Mouse (Mus musculus): ENCODE data around the gene 4930452B06Rik. TPM values are rescaled to one million over a fixed set of nuclear protein-coding genes. Genes with fewer than 3 reads are reported as not detected.
A peak's percentile ranks its signal among the peaks of the same experiment; 100 is the strongest.

4930452B06Rik gene
- polyA plus RNA-seq, 1 experiment, result 4.5 TPM

GRCm38 (mm10) chr14:8460226-8461129, 205.6 kb downstream of the 4930452B06Rik start:
- peak; percentile 41 to 83 for DNase-seq (ENCODE audit: extremely low spot score in 1 of 2, low spot score in 1 of 2)

DNA sequence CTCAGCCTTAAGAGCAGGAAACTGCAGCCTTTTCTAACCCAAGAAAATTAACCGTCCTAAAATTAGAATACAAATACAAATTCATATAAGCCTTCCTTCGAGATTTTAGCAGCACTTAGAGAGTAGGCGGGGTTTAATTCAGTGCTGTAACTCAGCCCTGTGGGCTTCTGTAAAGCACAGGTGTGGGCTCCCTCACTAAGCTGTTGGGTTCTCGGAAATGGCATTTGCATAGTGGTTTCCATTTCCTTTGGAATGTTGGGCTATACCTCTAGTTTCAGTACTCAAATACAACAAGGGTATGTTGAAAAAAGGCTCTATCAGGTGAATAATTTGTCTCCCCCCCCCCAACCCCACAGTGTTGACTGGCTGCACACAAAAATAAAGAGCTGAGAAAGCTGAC, 206.3 kb downstream of the 4930452B06Rik start:
- peak in 1 of 2 experiments; percentile 16 for DNase-seq (ENCODE audit: extremely low spot score in 1 of 2, low spot score in 1 of 2)

GRCm38 (mm10) chr14:8451117-8451516, 214.9 kb downstream of the 4930452B06Rik start:
- no peak for DNase-seq (ENCODE audit: extremely low spot score in 1 of 2, low spot score in 1 of 2)

DNA sequence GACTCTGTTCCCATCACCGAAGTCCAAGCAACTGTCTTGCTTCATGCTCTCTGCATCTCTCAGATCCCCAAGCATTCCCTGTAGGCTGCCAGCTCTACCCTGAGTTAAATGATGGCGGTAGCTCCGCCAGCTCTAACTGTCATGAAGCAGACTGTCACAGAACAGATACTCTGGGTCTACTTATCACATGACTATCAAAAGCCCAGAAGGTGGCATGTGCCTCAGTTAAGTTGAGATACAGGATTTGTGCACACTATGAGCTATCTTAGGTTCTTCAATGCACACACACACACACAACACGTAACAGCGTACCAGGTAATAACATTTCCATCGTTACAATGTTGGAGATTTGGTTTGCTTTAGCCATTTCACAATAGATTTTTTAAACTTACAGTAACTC, 215.7 kb downstream of the 4930452B06Rik start:
- DNase-seq (ENCODE audit: extremely low spot score in 1 of 2, low spot score in 1 of 2), result no peak

DNA sequence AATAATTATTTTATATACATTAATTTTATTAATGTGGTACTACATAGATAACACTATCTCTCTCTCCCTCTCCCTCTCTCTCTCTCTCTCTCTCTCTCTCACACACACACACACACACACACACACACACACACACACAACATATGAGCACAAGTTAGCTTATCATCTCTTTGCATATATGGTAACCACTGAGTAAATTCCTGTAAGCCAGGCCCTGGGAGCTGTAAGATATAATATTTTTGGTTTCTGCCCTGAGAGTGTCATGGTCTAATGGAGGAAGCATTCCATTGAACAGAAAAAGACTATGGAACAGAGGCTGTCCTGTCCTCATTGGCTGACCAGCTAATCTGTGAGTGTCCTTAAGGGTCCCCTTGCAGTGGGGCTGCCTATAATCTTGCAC, 216.7 kb downstream of the 4930452B06Rik start:
- no peak for DNase-seq (ENCODE audit: extremely low spot score in 1 of 2, low spot score in 1 of 2)

DNA sequence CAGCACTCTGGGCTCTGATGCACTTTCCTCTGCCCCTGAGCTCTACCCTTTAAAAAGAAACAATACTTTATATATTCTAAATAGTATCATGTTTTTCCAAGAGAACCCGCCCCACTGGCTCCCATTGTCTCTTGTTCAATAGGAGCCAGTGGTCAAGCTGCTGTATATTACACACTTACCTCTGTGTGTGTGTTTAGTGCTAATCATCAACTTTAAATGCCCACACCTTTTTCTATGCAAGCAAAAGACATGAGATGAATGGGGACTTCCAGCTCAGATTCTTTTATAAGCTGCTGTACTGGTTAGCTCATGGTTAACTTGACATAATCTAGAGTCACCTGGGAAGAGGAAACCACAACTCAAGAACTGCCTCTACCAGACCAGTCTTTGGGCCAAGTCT, 218.7 kb downstream of the 4930452B06Rik start:
- DNase-seq (ENCODE audit: extremely low spot score in 1 of 2, low spot score in 1 of 2), result no peak

GRCm38 (mm10) chr14:8444363-8444762, 221.7 kb downstream of the 4930452B06Rik start:
- DNase-seq (ENCODE audit: extremely low spot score in 1 of 2, low spot score in 1 of 2), result no peak

DNA sequence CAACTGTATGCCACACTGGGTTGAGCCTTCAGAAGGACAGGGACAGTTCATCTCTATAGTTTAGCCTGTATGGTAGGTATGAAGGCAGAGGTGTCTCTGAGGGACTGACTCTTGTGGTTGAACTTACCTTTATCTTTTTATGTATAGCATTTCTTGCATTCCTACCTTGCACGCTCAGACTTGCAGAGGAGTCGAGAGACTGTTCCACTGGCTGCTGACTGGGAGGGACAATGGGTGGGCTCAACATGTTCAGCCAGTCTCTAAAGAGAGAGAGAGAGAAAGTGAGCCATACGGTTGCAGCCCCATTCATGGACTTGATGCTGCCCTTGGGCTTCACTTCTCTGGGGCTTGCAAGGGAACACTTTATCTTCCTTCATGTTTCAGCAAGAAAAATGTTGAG, 223.3 kb downstream of the 4930452B06Rik start:
- DNase-seq (ENCODE audit: extremely low spot score in 1 of 2, low spot score in 1 of 2), result no peak

DNA sequence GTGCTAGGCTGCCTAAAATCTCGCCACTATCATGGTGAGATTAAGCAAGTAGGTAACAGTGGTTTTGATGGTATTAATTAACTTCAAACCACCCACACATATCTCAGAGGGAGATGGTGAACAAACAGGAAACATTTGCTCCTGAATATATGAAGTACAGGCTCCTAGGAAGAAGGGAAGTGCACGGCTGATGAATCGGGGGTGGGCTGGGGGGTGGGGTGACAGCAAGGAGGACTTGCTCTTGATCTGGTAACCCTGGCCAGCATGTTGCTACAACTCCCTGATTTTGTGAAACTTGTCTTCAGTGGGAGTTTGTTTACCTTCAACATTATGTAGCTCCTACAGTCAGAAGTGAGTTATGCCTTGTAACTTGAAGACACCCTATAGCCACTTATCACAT, 224.4 kb downstream of the 4930452B06Rik start:
- no peak for DNase-seq (ENCODE audit: extremely low spot score in 1 of 2, low spot score in 1 of 2)

- DNase-seq (ENCODE audit: extremely low spot score in 1 of 2, low spot score in 1 of 2), result no peak
Measured at GRCm38 (mm10) chr14:8430611-8431230, 235.3 kb downstream of the 4930452B06Rik start.

- DNase-seq (ENCODE audit: extremely low spot score in 1 of 2, low spot score in 1 of 2), result no peak
Measured at GRCm38 (mm10) chr14:8429767-8430166, 236.3 kb downstream of the 4930452B06Rik start.

DNA sequence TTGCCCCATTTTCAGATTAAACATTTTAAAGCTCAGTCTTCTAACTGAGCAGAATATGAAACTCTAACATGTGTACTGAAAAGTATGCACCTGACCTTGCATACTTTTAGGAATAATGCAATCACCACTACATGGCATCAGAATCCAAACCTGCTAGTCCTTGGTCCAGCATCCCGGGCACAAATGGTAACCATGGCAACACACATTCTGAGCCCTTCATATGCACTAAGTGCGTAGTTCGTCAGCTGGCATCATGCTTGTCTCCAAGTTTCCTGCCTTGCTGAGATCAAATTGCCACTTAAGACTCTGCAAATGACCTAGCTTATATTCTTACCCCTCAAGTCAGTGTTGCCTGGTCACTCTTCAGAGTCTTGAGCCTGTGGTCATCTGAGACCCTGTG, 243.2 kb downstream of the 4930452B06Rik start:
- no peak for DNase-seq (ENCODE audit: extremely low spot score in 1 of 2, low spot score in 1 of 2)

- DNase-seq (ENCODE audit: extremely low spot score in 1 of 2, low spot score in 1 of 2), result no peak
Measured at GRCm38 (mm10) chr14:8421199-8421787, 244.7 kb downstream of the 4930452B06Rik start.

DNA sequence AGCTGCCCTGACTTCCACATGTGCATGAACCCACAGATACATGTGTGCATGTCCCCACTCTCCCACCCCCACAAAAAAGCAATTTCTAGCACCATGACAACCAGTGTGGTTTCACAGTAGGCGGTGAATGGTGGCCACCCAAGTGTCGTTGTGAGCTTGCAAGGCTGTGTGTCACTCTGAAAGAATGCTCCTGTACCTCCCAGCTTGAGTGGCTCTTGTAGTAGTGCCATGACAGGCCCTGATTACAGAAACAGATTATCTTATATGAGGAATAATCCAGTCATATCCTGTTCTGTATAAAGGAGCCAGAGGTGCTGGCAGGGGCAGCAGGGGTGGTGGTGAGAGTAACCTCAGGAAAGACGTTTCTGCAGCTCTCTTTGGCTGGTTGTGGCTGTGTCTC, 247.4 kb downstream of the 4930452B06Rik start:
- DNase-seq (ENCODE audit: extremely low spot score in 1 of 2, low spot score in 1 of 2), result no peak

GRCm38 (mm10) chr14:8405946-8406345, 260.1 kb downstream of the 4930452B06Rik start:
- DNase-seq (ENCODE audit: extremely low spot score in 1 of 2, low spot score in 1 of 2), result no peak

DNA sequence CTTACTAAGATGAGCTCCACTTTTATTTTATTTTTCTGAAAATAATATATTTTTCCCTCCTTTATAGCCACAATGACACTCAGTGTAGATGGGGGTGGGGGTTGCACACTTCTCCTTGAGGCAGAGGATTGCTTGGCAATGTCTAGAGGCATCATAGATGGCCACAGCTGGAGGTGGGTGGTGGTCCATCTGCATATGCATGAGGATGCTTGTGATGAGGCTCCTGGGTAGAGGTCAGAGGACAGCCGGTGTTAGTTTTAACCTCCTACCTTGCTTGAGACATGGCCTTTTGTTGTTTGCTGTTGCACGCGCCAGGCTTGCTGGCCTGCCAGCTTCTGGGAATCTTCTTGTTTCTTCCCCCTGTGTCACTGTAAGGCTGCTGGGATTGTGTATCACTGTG, 262.7 kb downstream of the 4930452B06Rik start:
- no peak for DNase-seq (ENCODE audit: extremely low spot score in 1 of 2, low spot score in 1 of 2)

GRCm38 (mm10) chr14:8398507-8398906, 267.5 kb downstream of the 4930452B06Rik start:
- no peak for DNase-seq (ENCODE audit: extremely low spot score in 1 of 2, low spot score in 1 of 2)

DNA sequence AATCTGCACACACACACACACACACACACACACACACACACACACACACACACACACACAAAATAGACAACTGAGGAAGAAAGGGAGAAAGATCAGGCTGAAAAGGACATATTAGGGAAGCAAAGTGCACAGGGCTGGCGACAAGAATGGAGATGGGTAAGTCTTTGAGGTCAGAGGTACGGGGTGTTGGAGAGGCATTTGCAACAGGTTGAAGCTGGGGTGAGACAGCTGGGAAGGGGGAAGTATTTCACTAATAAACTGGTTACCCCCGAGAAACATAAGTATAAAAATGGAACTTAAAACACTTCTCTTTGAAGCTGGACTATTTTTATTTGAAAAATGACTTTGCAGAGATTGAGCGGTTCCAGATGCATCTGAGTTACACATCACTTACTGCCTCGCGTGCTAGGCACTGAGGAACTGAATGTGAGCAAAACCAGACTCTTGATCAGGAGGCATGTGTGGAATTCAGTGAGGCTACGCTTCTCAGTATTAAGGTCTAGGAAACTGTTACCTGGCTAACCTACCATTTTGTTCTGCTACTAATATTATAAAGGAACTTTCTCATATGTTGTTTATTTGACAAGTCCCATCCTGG, 270.3 kb downstream of the 4930452B06Rik start:
- no peak for DNase-seq (ENCODE audit: extremely low spot score in 1 of 2, low spot score in 1 of 2)

DNA sequence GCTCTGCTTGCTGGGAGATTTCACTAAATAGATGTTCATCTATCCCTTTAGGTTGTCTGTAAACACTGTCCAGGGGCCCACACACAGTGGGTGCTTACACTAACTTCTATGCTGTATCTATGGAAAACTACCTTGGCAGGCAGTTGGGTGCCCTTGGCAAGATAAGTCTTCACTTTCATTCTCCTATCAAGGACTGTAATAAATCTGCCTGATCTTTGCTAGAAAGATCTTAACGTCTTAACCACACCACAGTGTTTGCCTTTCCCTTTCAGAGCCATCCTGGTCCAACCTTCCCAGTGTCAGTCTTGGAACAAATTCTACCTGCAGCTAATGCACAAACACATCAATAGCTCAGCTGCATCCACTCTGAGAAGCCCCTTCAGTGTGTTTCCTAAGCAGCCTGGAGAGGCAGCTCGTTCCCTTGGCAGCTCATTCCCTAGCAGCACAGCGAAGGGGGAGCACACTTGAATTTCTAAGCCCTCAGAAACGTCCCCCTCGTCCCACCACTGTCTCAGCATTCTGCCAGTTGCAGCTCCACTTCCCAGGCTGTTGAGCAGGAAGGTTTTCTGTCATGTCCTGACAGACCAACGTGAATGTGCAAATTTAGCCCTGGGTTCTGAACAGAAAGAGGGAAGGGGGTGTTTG, 273.7 kb downstream of the 4930452B06Rik start:
- no peak for DNase-seq (ENCODE audit: extremely low spot score in 1 of 2, low spot score in 1 of 2)

Data from frontal cortex, adult 2 months (tissue).